Mouse (Mus musculus) T-helper 1 cell (primary cell): ENCODE measurements around the gene Vrk1.

Source experiments
- in situ Hi-C: fragments of 300-600 bp; cut with MboI, MseI; formaldehyde crosslinking; loops from one replicate; pipeline ENCODE4 v1.15.1; 2025; ENCODE audit warnings: high pct_unique_total_duplicates

The Vrk1 gene

DNA sequence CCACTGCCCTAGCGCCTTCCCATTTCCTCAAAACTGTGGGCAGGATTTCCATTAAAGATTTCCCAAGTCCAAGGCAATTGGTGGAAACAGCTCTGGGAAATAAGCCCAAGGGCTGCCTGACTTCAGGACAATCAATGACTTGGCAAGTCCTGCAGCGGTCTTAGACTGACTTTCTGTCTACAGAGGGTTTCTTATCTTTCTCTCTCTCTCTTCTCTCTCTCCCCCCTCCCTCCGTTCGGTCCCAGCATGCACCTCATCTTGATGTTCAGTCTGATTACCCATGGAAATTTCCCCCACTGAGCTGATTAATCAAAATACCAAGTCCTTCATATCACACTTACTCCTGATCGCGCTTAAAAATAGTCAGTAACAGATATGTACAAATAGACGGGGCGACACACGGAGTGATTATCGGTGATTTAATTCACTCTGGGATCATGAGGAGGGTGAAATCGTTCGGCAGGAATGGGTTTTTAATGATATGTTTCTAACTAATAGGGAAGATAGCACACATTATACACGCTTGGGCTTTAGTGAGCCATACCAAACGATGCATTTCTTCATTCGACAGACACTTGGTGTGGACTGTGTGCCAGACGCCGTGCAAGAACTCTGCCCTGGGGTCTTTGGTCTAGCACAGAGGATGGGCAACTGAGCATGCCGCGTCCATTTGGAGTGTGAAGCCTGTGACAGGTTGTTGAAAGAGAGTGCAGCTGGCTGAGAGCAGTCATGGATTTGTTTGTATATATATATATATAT is 12.8 kb upstream of the Vrk1 start:
- in situ Hi-C loops = no loop called here

DNA sequence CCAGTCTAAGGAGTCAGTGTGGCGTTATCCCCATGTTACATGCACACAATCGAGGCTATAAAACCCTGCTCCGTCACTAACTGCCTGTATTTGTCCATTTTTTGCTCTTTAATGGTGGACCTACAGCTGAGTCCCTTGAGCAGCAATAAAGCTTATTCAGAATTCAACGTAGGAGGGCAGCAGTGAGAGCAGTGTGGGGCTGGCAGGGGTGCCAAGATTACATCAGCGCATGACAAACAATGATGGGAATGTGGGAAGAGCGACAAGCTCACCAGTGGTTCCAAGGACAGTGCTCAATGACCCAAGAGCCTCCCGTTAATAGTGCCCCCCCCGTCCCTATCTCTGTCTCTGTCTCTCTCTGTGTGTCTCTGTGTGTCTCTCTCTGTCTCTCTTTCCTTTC is 8.3 kb upstream of the Vrk1 start:
- in situ Hi-C loops = no loop called here

DNA sequence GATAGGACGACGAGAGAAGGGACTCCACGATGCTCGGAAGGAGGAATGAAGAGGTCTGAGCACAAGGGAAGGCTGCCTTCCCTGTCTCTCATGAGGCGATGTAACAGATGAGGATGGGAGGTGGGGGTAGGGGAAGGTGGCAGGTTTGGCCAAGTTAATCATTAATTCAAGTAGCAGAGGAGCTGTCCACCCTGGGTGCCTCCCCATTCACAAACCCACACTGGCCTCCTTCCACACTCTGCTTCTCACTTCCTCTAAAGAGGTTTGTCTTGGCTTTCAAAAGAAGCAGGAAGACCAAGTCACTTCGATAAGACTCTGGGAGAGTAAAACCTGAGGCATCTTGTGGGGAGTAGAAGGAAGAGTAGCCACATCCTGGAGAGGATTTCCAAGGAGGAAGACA is 5.3 kb upstream of the Vrk1 start:
- in situ Hi-C loops = no loop called here

DNA sequence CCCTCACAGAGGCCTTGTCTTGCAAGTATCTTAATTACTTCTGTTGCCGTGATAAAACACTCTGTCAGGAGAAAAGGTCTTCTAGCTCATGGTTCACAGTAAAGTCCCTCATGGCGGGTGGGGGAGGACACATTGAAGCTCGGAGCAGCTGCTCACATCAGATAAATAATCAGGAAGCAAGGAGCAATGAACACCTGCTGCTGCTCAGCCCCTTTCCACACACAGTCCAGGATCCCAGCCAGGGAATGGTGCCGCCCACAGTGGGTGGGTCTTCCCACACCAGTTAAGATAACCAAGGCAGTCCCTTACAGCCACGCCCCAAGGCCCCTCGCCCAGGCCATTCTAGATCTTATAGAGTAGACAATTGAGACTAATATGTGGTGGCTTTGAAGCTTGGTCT is 3.8 kb upstream of the Vrk1 start:
- in situ Hi-C loops = no loop called here

- in situ Hi-C loops = no loop called here
Observed at GRCm38 (mm10) chr12:106008348-106009050, 1.5 kb upstream of the Vrk1 start.

GRCm38 (mm10) chr12:106009122-106009870 is 732 bp upstream of the Vrk1 start:
- in situ Hi-C loops = no loop called here

DNA sequence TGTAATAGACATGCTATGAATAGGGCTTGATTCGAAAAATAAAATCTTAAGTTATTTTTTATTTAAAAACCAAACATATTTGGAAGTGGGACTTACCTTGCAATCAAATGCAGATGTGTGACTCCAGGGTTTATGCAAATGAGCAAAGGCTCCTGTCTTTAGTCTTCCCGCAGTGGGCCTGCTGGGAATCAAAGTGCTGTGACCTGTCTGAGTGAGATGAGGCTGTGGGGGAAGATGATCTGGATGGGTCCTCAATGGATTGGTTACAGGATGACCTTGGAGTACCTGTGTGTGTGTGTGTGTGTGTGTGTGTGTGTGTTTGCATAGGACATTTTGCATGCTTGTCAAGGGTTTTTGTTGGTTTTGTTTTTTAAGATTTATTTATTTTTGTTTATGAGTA is 2.1 kb downstream of the Vrk1 start:
- in situ Hi-C loops = no loop called here

DNA sequence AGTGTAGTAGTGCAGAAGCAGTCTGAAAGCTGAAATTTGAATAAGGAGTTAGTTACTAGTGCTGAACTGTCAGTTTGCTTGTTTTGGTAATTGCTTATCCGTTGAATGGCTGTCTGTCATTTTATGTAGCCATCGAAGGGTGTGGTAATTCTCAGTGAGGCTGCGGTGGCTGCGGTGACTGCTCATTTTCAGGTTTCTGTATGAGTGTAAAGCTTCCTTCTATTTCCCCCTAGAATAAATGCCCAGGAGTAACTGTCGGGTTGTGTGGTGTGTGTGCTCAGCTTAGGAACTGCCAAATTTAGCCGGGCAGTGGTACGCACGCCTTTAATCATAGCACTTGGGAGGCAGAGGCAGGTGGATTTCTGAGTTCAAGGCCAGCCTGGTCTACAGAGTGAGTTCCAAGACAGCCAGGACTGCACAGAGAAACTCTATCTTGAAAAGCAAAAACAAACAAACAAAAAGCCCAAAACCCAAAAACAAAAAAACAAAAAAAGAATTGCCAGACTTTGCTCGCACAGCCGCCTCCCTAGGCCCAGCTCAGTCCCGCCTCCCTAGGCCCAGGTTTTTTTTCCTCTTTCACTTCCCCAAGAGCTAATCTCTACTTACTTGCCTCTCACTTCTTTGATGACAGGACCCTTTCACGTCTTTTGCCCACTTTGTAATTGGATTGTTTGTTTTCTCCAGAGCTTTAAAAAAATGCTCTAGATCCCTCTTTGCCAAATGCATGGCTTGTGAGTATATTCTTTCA is 6.4 kb downstream of the Vrk1 start:
- in situ Hi-C loops = no loop called here

DNA sequence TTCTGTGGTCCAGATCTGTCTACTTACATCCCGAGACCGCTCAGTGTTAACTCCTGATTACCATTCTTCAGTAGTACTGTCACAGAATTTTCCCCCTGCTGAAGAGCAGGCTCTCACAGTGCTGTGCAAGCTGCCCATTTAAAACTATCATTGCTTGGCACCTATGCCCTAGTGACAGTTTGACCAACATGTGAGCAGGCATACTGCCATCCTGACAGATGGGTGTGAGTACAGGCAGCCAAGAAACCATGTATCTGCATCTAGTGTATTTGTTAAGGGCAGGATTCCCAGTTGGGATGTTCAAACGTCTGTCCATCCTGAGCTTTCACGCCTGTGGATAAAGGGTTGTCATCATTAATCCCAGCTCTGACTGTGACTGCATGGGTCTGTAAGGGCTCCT is 10.0 kb downstream of the Vrk1 start:
- in situ Hi-C loops = no loop called here

GRCm38 (mm10) chr12:106023652-106024051 is 13.6 kb downstream of the Vrk1 start:
- in situ Hi-C loops = no loop called here

DNA sequence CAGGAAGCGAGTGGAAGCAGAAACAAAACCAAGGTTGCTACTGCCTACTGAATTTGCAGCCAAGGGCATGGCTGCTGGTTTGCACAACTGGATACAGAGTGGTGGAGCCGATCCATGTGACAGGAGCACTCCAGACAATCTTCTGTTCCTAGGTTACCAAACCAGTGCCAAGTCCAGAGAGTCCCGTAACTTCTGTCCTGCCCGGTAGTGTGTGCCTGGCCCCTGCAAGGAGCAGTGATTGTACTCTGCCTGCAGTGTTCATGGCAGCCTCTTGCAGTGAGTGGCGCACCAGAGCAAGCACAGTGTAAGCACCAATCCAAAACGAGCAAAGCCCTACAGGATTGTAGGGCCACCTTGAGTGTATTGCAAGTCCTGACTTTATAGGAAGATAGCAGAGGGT is 15.4 kb downstream of the Vrk1 start:
- in situ Hi-C loops = no loop called here

- in situ Hi-C loops = no loop called here
Observed at GRCm38 (mm10) chr12:106026385-106027134, 16.5 kb downstream of the Vrk1 start.

- in situ Hi-C loops = no loop called here
Observed at GRCm38 (mm10) chr12:106027372-106027771, 17.3 kb downstream of the Vrk1 start.

DNA sequence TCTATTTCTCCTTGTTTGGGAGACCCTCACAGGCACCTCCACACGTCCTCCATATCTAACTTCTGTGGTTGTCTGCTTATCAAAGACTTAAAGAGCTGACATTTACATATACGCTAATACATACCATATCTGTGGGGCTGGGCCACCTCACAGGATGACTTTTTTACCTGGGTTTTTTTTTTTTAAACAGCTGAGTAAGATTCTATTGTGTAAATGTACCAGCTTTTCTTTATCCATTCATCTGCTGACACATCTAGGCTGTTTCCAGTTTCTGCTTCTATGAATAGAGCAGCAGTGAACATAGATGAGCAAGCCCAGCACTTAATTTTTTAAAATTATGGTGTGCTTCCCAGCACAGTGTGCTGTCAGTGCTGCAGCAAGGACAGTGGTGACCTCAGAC is 19.6 kb downstream of the Vrk1 start:
- in situ Hi-C loops = no loop called here

DNA sequence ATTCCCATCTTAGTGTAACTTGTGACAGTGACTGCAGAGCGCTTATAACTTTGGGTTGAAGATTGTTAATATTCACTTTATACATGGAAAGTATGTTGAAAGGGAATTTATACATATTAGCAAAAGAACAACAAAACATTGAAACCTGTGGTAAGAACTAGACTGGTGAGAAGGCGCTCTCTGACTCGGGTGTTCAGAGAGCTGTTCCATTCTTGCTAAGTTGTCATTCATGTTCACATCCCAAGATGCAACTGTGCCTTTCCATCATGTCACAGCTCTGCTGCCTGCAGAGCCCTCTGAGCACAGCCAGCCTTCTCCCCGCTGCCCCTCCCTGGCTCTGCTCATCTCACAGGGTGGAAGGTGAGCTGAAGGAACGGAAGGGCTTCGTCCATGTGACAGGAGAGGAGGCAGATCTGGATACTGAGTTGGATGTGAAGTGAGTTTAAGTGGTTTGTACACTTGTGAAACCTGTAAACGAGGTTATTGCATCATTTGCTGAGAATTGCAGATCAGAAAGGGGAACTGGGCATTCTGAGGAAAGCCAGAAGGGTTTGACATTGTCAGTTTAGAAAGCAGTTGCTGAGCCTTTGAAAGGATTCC is 20.2 kb downstream of the Vrk1 start:
- in situ Hi-C loops = no loop called here

- in situ Hi-C loops = no loop called here
Observed at GRCm38 (mm10) chr12:106030796-106031195, 20.8 kb downstream of the Vrk1 start.

DNA sequence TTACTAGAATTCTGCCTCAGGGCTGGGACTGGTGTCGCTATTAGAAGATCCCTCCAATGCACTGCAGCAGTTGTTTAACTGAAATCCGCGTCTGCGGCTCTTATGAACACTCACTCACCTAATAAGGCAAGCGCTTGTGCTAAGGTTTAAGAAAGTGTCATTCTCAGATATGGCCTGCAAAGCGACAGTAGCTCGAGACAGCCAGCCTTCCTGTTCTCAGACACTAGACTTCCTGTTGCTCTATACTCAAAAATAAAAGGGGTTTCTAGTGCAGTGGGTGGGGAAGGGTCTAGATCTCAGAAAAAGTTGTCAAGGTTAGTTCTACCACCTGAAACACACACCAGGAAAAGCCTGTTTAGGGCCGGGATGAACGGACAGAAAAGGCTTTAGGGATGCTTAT is 21.9 kb downstream of the Vrk1 start:
- in situ Hi-C loops = no loop called here

DNA sequence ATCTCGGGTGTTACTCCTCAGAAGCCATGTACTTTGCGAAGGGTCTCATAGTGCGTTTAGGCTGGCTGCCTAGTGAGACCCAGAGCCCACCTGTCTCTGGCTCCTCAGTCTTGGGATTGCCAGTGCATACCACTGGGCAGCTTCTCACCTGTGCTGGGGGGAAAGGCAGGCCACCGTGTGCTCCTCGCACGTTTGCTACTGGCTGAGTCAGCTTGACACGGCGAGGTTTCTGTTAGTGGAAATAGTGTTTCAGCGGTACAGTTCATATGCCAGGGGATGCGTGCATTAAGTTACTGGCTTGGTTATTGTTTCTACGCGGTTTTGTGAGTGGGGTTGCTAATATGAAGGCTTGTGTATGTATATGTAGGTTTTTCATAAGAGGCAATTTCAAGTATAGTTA is 22.3 kb downstream of the Vrk1 start:
- in situ Hi-C loops = no loop called here

DNA sequence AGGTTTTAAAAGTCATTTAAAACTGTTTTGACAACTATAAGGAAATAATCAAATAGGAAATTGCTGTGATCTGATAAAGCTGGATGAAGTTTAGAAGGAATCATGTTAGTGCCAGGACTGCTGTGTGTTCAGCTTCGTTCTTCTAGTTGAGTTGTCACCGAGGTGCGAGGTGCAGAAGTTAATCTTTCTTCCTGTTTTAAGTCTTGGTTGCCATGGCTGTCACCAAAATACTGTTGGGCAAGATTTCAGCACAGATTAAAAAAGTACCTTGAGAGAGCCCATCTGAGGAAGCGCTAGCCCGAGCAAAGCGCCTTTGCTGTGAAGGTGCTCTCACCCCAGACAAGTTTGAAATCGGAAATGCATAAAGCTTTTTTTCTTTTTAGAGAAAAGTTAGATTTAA is 24.2 kb downstream of the Vrk1 start:
- in situ Hi-C loops = no loop called here

- in situ Hi-C loops = no loop called here
Observed at GRCm38 (mm10) chr12:106034761-106035160, 24.7 kb downstream of the Vrk1 start.

DNA sequence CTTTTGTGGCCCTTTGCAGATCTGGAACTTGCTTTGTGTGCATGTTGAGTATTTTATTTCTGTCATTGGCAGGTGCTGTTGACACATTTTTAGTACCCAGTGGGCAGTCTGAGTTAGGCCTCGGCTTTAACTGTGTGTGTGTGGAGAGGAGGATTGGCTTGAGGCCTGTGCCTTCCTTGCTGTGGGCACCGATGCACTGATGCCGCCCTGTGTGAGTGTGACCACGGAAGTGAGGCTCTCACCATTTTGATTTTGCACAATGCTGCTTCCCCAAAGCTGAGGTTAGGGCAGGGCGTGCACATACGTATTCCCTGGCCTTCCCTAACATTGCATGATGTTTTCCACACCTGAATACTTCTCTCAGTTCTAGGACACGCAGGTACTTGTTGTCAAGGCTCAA is 30.2 kb downstream of the Vrk1 start:
- in situ Hi-C loops = no loop called here
